Mouse (Mus musculus) lung, embryonic 14.5 days (tissue): Measurements from ENCODE around the gene Hspb11. TPM values are rescaled to one million over a fixed set of nuclear protein-coding genes. Genes with fewer than 3 reads are reported as not detected.

Source experiments
- ATAC-seq: fragments of 200-750 bp; cut with Nextera tagmentation; 2 replicates; pipeline ENCODE4 v1.8.0; 2017; ENCODE audit warnings: mild to moderate bottlenecking, moderate TSS enrichment, moderate library complexity; ENCODE audit not compliant: insufficient read depth
- DNase-seq: peaks from one replicate; pipeline ENCODE4 v3.0.0-alpha.2; 2015
- H3K27ac ChIP-seq: fragments of 300-500 bp; sonication (generic); 2 replicates; pipeline ENCODE4 v1.5.1; 2014; ENCODE audit warnings: low read depth, mild to moderate bottlenecking, moderate library complexity
- H3K27me3 ChIP-seq: fragments of 300-500 bp; sonication (generic); 2 replicates; pipeline ENCODE4 v1.6.1; 2014; ENCODE audit warnings: low read length, control low read depth; ENCODE audit not compliant: insufficient read depth
- H3K36me3 ChIP-seq: fragments of 300-500 bp; sonication (generic); 2 replicates; pipeline ENCODE4 v1.6.1; 2014; ENCODE audit warnings: control low read depth; ENCODE audit not compliant: insufficient read depth
- H3K4me1 ChIP-seq: fragments of 300-500 bp; sonication (generic); 2 replicates; pipeline ENCODE4 v1.6.1; 2014; ENCODE audit warnings: antibody characterized with exemption, control low read depth; ENCODE audit not compliant: insufficient read depth
- H3K4me2 ChIP-seq: fragments of 300-500 bp; sonication (generic); 2 replicates; pipeline ENCODE4 v1.6.1; 2014; ENCODE audit warnings: mild to moderate bottlenecking
- H3K4me3 ChIP-seq: fragments of 300-500 bp; sonication (generic); 2 replicates; pipeline ENCODE4 v1.5.1; 2014; ENCODE audit warnings: low read depth, low read length
- H3K9ac ChIP-seq: fragments of 300-500 bp; sonication (generic); 2 replicates; pipeline ENCODE4 v1.6.1; 2014
- H3K9me3 ChIP-seq: fragments of 300-500 bp; sonication (generic); 2 replicates; pipeline ENCODE4 v1.6.1; 2016; ENCODE audit warnings: low read depth, low read length, control low read depth
- CTCF ChIP-seq: IDR thresholded peaks from 2 replicates; pipeline ENCODE4 v1.5.1; 2016; ENCODE audit warnings: antibody characterized with exemption, low read depth
- WGBS: fragments of 180-500 bp; shearing (Covaris S2); extraction: QIAGEN DNeasy Blood & Tissue Kit; methylation state at CpG from one replicate; pipeline ENCODE4 v1.1.7; 2014; 5-methylcytosine and 5-hydroxymethylcytosine counted together
- polyA plus RNA-seq: library from polyadenylated mRNA; unstranded; fragments of >200 nt; fragmentation: Nextera tagmentation; extraction: Ambion mirVana; gene quantifications from 2 replicates; pipeline ENCODE4 v1.2.1, GENCODE M21; 2014

Gene Hspb11
- polyA plus RNA-seq, 1 experiment from 2014 or later, result 37.6 TPM

- WGBS, result 77% methylated on average over 7 of the region's 7 CpGs
- Histone ChIP-seq H3K27ac (no peak overlapping the region), H3K9me3 (no peaks in the 10 kb centered on the region), H3K27me3 (no peaks in the 10 kb centered on the region), H3K4me1 (no peaks in the 10 kb centered on the region), H3K9ac (no peak overlapping the region), H3K4me3 (no peak overlapping the region), H3K4me2 (no peak overlapping the region), H3K36me3 (0 out of 2 replicates have a peak, but pooled peaks cover 3% of the 10 kb centered on the region)
- DNase-seq, result no peak
- no peak for ATAC-seq
- TF ChIP-seq CTCF, result no peak
These were observed 27.6 kb downstream of the Hspb11 start for GRCm38 (mm10) chr4:107280843-107281475.

- no peak for ATAC-seq
- WGBS, result 43% methylated on average over 3 of the region's 3 CpGs
- no peaks in the 10 kb centered on the region for H3K9me3 ChIP-seq
These were observed 32.2 kb downstream of the Hspb11 start for GRCm38 (mm10) chr4:107285446-107286200.

GRCm38 (mm10) chr4:107286386-107286785 lies 33.0 kb downstream of the Hspb11 start:
- ATAC-seq (no peak), DNase-seq (no peak)
- Histone ChIP-seq H3K9ac (no peak overlapping the region), H3K9me3 (no peaks in the 10 kb centered on the region), H3K27ac (no peak overlapping the region), H3K27me3 (no peaks in the 10 kb centered on the region), H3K4me2 (no peak overlapping the region), H3K36me3 (no peaks in the 10 kb centered on the region), H3K4me3 (no peak overlapping the region), H3K4me1 (no peaks in the 10 kb centered on the region)
- TF ChIP-seq CTCF, result no peak
- WGBS, result 91% methylated on average over 8 of the region's 8 CpGs

More at GRCm38 (mm10) chr4:107285446-107286200, 32.2 kb downstream of the Hspb11 start:
- no peak for TF ChIP-seq CTCF
- H3K4me1 ChIP-seq, result no peaks in the 10 kb centered on the region
- H3K36me3 ChIP-seq, result no peaks in the 10 kb centered on the region
- no peak for DNase-seq
- H3K9ac ChIP-seq, result no peak overlapping the region
- H3K27me3 ChIP-seq, result no peaks in the 10 kb centered on the region
- no peak overlapping the region for H3K4me3 ChIP-seq
- no peak overlapping the region for H3K4me2 ChIP-seq
- H3K27ac ChIP-seq, result no peak overlapping the region

GRCm38 (mm10) chr4:107287517-107287916 lies 34.1 kb downstream of the Hspb11 start:
- no peak overlapping the region for H3K4me3 ChIP-seq
- H3K27me3 ChIP-seq, result no peaks in the 10 kb centered on the region
- no peak for ATAC-seq
- H3K4me2 ChIP-seq, result no peak overlapping the region
- WGBS, result 71% methylated on average over 2 of the region's 2 CpGs
- no peaks in the 10 kb centered on the region for H3K36me3 ChIP-seq
- no peak overlapping the region for H3K27ac ChIP-seq
- TF ChIP-seq CTCF, result no peak
- H3K4me1 ChIP-seq, result no peaks in the 10 kb centered on the region
- H3K9me3 ChIP-seq, result no peaks in the 10 kb centered on the region
- H3K9ac ChIP-seq, result no peak overlapping the region
- DNase-seq, result no peak

GRCm38 (mm10) chr4:107291611-107292272 lies 38.3 kb downstream of the Hspb11 start:
- DNase-seq (no peak), ATAC-seq (no peak)
- Histone ChIP-seq H3K36me3 (no peaks in the 10 kb centered on the region), H3K4me3 (no peak overlapping the region), H3K9me3 (no peaks in the 10 kb centered on the region), H3K4me1 (no peaks in the 10 kb centered on the region), H3K9ac (no peak overlapping the region), H3K4me2 (no peak overlapping the region), H3K27ac (no peak overlapping the region), H3K27me3 (no peaks in the 10 kb centered on the region)
- TF ChIP-seq CTCF, result no peak
- WGBS, result 75% methylated on average over 7 of the region's 7 CpGs

GRCm38 (mm10) chr4:107292273-107292662 lies 38.9 kb downstream of the Hspb11 start:
- Histone ChIP-seq H3K9ac (no peak overlapping the region), H3K9me3 (no peaks in the 10 kb centered on the region), H3K27ac (no peak overlapping the region), H3K27me3 (no peaks in the 10 kb centered on the region), H3K36me3 (no peaks in the 10 kb centered on the region), H3K4me3 (no peak overlapping the region), H3K4me1 (no peaks in the 10 kb centered on the region), H3K4me2 (no peak overlapping the region)
- DNase-seq (no peak), ATAC-seq (no peak)
- 28% methylated on average over 4 of the region's 4 CpGs for WGBS
- no peak for TF ChIP-seq CTCF

- H3K36me3 ChIP-seq, result no peaks in the 10 kb centered on the region
- H3K4me2 ChIP-seq, result no peak overlapping the region
- no peak overlapping the region for H3K9ac ChIP-seq
- H3K4me1 ChIP-seq, result no peaks in the 10 kb centered on the region
- H3K27ac ChIP-seq, result no peak overlapping the region
- TF ChIP-seq CTCF, result no peak
- no peaks in the 10 kb centered on the region for H3K27me3 ChIP-seq
- H3K4me3 ChIP-seq, result no peak overlapping the region
- DNase-seq (no peak), ATAC-seq (no peak)
- WGBS, result 67% methylated on average over 8 of the region's 8 CpGs
- no peaks in the 10 kb centered on the region for H3K9me3 ChIP-seq
These were observed 44.7 kb downstream of the Hspb11 start for GRCm38 (mm10) chr4:107298071-107298606.
